22 mouse cellular contexts compared by ENCODE assay signal in the genomic region with DNA sequence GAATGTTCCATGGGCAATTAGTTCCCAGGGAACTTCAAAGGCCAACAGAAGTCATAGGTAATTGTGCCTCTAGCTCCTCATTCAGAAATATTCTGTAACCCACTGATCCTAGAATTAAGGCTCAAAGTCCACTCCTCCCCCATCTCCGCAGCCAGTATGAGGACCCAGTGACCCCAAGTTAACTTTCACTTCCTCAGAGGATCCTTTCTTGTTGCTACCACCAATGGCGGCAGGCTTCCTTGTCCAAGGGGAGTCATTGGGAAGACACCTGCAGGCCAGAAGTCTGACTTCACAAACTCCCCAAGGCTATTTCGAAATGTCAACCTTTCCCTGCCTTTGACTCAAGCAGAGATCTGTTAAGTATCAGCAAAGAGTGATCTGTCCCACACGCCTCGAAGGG.
"Had no signal": no experiment of that assay in that cellular context is flagged by ENCODE, and none has a peak within 500 bp of the region (broad histone marks: within the 10 kb centered on the region; RNA-seq: fewer than 3 reads in every experiment).

No protein-coding gene starts in this region.

- H3K4me1 ChIP-seq: liver, embryonic 12.5 days; liver, embryonic 15.5 days; lung, embryonic 15.5 days had no signal

- H3K9me3 ChIP-seq: limb, embryonic 10.5 days; limb, embryonic 13.5 days; liver, embryonic 12.5 days; liver, embryonic 15.5 days; lung, embryonic 15.5 days; neural tube, embryonic 13.5 days had no signal

- H3K4me3 ChIP-seq: limb, embryonic 10.5 days; limb, embryonic 13.5 days; liver, embryonic 12.5 days; liver, embryonic 15.5 days; lung, embryonic 15.5 days; myocyte; neural tube, embryonic 13.5 days had no signal

- H3K9ac ChIP-seq: limb, embryonic 13.5 days; liver, embryonic 12.5 days; liver, embryonic 15.5 days; lung, embryonic 15.5 days; neural tube, embryonic 13.5 days had no signal

- H3K36me3 ChIP-seq: limb, embryonic 10.5 days; limb, embryonic 13.5 days; liver, embryonic 12.5 days; liver, embryonic 15.5 days; lung, embryonic 15.5 days; neural tube, embryonic 13.5 days had no signal

- H3K27me3 ChIP-seq: liver, embryonic 12.5 days; liver, embryonic 15.5 days; lung, embryonic 15.5 days; neural tube, embryonic 13.5 days had no signal

- H3K27ac ChIP-seq: limb, embryonic 13.5 days; liver, embryonic 12.5 days; liver, embryonic 15.5 days; lung, embryonic 15.5 days; neural tube, embryonic 13.5 days; stomach, postnatal 0 days had no signal

- ATAC-seq: liver, embryonic 12.5 days had no signal

- H3K4me2 ChIP-seq: limb, embryonic 13.5 days; liver, embryonic 12.5 days; liver, embryonic 15.5 days; lung, embryonic 15.5 days; midbrain, embryonic 11.5 days; neural tube, embryonic 13.5 days had no signal

- DNase-seq: kidney, adult 8-10 months; kidney, postnatal 14 days; kidney, postnatal 4 days; liver; lung, adult 18-20 months; lung, postnatal 10 days; lung, postnatal 36 days; retina, postnatal 1 day; right cerebral cortex, postnatal 25 days; spleen, adult 18-20 months; thymus, adult 2 months; thymus, postnatal 14 days; thymus, postnatal 4 days had no signal
